Mouse (Mus musculus): Measurements from ENCODE around the gene Gm49661.

The Gm49661 gene

DNA sequence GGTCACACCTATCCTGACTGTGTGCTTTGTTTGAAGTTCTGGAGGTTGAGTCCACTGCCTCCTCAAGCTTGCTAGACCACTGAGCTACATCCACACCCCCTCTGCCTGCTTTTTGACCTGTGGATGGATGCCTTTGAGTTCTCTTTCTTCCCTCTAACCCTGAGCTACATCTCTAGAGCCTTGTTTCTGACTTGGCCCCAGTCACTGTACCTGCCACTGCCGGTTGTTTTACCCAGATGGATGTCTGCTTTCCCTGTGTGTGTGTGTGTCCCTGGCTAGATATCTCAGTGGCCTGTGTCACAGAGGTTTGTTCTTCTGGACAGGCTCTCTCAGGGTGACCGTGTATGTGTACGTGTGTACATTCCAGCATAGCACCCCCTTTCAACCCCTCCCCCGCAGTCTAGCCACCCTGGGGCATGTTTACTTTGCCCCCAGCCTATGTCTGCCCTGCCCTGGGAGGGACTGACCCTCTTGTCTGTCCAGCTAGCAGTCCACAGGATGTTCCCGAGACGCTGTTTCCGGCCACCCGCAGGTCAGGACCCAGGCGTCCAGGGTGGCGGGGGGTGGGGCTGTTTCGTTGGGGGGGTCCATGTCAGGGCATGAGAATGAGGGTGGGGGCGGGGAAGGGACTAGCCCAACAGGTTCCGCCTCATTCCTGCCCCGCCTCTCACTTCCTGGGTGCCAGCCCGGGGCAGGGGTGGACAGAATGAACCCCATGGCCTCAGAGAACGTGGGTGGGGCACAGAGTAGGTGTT, 15.2 kb upstream of the Gm49661 start:
- peak in 1 of 2 experiments; percentile 55 for DNase-seq (ENCODE audit: low spot score in 2 of 2)

DNA sequence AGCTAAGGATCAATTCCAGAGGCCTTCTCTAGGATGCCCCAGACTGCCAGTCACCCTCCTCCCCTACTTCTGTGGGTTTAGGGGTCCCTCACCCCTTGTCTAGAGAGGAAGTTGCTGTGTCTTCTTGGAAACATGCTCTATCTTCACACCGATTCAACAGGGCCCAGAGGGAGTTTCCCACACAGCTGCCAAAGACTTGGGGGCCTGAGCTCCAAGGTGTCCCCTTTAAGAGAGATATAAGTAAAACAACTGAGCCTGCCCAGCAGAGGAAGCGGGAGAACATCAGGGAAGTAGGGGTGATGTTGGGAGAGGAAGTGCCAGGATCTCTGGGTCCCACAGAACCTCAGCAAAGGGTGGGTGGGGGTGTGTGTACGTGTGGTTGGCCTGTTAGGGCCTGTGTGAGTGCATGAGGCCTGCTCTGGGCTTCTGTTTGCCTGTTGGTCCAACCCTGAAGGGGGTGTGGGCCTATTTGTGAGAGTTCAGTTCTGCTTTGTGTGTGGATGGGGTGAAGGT, 13.3 kb upstream of the Gm49661 start:
- DNase-seq (ENCODE audit: low spot score in 2 of 2) = no peak

DNA sequence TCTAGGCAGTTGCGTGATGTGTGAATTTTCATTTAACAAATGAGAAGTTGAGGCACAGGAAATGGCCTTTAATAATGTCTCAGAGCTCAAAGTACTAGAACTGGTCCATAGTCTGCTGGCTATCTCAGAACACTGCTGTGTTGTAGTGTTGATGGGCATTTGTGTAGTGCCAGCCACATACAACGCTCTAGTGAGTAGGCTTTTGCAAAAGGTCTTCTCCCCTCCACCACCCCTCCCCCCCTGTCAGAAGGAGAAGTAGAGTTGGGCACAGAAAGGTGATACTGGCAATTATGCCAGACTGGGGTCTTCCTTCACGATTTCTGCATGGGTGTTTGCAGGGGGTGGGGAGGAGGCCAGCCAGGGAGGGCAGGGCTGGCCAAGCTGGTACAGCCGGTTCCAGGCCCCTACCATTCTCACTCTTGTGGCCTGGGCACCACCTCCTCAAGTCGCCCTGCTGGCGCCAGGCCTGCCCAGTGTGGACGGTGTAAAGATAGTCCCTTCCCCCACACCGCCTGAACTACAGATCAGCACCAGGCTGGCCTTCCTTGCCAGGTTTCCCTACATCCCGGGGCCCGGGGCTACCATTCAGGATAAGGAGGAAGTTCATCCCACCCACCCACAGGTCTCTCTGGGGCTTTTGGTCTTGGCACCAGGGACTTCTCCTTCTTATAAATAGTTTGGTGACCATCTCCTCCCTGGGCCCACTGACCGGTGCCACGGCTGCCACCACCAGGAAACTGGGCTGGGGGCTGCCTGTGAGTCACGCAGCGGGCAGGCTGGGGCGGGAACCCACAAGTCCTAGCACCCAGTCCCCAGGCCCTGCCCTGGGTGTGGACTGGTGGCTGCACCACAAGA, 12.6 kb upstream of the Gm49661 start:
- DNase-seq (ENCODE audit: low spot score in 2 of 2) = peak; percentile 46 to 48

DNA sequence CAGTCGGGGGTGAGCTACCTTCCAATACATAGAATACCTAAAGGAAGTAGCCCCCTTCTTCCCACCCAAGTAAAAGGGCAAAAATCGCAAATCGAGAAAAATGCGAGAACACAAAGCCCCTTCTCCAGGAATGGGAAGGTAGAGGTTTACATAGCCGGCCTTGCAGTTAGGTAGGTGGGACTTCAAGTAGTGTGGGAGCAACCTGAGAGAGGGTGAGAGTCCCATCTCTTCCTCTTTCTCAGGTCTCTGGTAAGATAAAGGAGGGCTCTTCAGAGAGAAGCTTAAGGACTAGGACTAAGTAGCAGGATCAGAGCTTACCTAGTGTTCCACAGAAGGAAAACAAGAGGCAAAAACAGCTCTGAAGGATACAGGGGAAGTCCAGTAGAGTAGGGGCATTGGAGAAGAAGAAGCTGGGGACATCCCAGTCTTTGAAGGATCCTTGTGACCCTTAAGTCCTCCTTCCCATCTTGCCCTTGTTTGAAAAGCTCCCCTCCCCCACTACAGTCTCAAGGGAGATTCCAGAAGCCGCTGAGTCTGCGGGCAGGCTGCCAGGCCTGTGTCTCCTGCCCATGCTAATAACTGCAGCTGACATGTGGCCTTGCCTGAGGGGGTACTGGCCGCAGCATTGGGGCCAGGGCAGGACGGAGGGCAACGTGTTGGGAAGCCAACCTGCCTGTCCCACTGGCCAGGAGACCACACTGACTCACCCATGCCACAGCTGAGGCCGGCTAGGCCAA, 11.6 kb upstream of the Gm49661 start:
- peak; percentile 83 to 88 for DNase-seq (ENCODE audit: low spot score in 2 of 2)

DNA sequence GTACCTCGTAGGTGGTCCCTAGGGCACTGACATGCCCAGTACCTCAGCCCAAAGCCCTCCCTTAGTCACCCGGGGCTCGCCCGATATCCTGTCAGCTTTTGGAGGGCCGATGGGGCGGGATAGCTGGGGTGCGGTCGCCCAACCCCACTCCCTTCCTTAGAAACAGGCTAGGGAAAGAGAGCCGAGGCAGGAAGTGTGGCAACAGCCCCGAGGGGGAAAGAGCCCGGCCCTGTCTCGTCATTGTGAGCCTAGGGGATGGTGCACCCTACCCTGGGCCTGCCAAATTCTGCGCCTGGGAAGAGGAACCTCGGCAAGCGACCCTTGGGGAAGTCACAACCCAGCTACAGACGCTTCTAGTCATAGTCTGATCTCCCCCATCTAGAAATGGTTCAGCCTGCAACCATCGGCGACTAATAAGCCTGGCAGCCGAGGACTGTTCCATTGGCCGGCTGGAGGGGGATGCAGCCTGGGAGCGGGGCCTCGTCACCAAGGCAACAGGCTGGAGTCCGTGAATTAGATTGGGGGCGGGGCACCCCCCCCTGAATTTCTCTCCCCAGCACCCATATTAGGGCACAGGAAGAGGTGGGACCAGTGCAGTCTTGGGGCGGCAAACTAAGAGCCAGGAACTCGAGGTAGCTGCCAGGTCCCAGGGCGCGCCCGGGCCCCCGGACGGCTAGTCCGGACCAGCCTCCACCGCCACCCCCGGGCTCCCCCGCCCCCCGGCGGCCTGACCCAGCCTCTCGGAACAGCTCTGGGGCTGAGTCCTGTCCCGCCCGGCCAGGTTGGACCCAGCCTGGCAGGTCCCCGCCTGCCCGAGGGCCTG, 10.6 kb upstream of the Gm49661 start:
- DNase-seq (ENCODE audit: low spot score in 2 of 2) = peak; percentile 95

DNA sequence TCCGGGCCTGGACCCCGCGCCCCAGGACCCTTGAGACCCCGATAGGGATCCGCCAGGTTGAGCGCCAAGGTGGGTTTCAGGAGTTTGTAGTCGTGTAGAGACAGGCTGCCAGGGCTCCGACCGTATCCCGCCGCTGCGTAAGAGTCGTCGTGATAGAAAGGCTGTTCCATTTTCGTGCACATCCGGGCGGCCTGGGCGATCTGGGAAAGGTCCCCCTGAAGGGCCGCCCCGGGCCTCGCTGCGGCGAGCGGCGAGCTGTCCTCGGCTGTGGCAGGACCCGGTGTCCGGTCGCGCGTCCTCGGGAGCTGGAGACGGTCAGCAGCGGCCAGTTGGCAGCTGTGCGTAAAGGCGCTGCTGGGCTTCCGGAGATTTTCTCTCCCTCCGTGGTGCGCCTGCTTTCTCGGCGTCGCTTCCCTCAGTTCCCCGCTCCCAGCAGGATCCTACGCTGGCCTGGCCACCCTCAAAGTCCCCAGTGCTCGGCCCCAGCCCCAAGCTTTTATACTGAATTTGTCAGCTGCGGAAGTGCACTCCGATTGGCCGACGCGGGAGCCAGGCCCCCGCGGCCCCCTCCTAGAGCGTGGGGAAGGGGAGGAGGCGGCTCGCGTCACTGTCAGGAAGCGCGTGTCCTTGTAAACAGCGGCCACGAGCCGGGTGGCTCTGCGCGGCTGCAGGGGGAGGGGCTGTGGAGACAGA, 9.2 kb upstream of the Gm49661 start, which contains the start of gene Junb:
Gene Junb, minus strand, starts transcription at position 471 of the 693 bp plus-strand sequence.
- peak; percentile 96 to 97 for DNase-seq (ENCODE audit: low spot score in 2 of 2)

DNA sequence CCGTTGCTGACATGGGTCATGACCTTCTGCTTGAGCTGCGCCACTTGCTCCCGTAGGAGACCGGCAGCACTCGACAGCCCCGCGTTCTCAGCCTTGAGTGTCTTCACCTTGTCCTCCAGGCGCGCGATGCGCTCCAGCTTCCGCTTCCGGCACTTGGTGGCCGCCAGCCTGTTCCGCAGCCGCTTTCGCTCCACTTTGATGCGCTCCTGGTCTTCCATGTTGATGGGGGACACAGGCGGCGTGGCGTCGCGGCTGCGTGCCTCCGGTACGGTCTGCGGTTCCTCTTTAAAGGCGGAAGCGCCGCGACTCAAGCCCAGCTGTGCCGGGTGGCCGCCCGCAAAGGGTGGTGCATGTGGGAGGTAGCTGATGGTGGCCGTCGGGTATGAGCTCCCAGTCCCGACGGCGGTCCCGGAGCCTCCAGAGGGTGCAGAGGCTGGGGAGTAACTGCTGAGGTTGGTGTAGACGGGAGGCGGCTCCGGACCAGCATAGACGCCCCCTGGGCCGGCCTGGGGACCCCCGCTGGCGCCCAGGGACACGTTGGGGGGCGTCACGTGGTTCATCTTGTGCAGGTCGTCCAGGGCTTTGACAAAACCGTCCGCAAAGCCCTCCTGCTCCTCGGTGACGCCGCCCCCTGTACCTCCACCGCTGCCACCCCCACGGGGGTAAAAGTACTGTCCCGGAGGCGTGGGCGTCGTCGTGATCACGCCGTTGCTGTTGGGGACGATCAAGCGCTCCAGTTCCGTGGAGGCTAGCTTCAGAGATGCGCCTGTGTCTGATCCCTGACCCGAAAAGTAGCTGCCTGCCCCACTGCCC, 8.4 kb upstream of the Gm49661 start:
- DNase-seq (ENCODE audit: low spot score in 2 of 2) = peak; percentile 79 to 83

DNA sequence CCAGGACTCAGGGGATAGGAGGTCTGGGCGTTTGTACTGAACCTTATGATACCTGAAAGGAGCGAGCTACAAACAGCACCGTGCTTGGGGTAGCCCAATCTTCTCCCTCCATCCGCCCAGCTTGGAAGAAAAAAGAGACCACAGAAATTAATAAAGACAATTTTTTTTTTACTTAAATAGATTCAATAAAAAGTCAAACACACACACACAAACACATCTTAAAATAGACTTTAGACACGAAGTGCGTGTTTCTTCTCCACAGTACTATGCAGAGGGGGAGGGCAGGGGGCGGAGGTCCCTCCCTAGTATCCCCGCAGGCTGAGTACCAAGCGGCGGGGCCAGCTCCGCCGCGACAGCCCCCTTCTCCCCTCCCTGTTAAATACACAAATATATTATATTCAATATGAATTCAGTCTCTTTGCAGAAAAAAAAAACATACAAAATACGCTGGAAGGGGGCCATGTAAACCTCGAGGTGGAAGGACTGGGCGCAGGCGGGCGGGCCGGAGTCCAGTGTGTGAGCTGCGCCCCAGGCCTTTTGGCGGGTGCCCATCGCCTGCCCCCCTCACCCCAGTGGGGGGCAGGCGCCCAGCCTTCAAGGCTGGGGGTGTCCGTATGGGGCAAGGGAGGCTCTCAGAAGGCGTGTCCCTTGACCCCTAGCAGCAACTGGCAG, 7.7 kb upstream of the Gm49661 start:
- DNase-seq (ENCODE audit: low spot score in 2 of 2) = peak in 1 of 2 experiments; percentile 45

DNA sequence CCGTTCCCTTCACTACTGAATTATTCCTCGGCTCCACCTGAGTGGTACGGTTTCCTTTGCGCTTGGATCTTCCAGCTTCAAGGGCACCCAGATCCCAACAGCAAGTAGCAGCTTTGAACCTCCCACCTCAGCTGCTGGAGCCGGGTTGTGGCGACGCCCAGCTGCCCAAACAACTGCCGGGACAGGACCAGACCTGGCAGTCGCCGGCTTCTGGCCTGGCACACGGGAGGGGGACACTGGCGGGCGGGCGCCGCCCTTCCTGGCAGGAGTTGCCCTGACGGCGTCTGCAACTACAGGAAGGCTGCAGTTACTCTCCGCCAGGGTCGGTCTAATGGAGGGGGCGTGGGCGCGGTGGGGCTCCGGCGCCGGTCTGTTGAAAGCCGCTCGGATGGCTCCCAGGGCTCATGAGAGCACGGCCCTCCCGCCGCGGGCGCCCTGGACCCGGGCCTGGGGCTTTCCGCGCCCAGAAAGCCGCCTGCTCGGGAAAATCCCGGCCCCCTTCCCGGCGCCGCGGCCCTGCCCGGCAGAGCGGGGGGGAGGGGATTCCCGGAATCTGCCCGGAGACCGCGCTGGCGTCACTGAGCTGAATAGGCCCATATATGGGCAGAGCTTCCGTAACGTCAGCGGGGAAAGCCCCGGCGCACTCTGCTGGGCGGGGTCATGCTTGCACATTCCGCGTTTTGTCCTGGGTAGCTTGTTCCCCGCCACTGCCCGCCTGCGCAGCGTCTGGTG, 7.0 kb upstream of the Gm49661 start:
- peak; percentile 96 to 97 for DNase-seq (ENCODE audit: low spot score in 2 of 2)

DNA sequence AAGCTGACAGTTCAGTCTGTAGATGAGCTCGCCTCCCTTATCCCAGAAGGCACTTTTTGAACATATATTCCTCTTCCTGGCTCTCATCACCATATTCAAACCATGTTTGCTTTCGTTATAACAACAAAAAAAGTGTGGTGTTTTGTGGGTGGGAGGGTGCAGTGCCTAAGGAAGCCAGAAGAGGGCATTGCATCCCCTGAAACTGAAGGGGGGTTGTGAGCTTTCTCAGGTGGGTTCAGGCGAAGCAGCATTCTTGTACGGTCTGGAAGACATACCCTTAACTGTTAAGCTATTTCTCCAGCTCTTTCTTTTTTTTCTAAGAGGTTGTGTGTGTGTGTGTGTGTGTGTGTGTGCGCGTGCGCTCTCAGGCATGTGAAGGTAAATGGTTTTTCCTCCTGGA, 6.2 kb upstream of the Gm49661 start:
- peak; percentile 72 to 76 for DNase-seq (ENCODE audit: low spot score in 2 of 2)

DNA sequence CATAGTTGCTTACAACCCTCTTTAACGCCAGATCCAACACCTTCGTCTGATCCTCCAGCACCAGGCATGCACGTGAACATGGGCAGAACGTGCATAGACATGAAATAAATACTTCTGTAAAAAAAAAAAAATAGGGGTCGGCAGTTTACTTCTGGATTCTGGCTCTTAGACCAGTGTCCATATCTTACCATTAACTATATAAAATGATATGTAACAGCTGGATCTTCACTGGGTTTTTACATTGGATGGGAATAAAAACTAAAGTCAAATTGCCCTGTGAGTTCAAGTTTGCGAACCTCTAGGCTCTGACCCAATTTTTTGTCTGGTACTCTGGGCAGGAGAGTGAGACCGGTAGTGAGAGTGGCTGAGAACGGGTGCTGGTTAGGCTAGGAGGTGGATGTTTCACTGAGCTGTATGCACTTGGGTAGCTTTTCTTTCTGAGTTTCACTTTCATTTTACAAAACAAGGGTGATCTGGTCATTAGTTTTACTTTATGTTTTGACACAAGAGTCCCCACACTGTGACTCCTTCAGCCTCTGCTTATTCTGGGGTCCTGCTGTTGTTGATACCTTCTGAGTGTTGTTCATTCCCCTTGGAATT, 5.4 kb upstream of the Gm49661 start:
- DNase-seq (ENCODE audit: low spot score in 2 of 2) = no peak

DNA sequence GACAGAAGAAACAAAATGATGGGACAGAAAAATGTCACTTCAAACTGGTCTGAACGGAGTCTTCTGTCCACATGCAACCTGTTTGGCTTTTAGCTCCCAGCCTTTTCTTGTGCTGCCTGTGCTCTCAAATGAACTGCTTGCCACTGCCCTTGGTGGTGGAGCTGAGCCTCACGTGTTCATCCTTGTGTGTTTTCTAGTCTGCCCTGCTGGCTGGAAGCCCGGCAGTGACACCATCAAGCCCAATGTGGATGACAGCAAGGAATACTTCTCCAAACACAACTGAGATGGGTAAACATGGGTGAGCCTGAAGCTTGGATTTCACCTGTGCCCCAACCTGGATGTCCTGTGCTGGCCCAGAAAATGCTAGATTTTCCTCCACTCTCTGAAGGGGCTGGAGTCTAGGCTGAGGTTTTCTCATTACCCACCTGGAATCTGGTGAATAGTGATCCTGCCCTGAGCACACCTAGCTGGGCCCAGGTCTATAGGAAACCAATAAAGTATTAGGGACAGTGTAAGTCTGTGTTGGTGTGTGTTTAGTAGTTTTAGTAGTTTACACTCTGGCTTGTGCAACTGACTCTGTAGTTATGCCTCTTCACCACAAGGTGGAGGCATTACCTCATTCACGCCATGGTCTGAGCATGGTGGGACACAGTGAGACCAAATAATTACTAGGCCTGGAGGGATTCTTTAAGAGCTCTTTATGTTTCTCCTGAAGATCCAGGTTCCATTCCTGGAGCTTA, 4.7 kb upstream of the Gm49661 start:
- peak; percentile 65 to 68 for DNase-seq (ENCODE audit: low spot score in 2 of 2)

DNA sequence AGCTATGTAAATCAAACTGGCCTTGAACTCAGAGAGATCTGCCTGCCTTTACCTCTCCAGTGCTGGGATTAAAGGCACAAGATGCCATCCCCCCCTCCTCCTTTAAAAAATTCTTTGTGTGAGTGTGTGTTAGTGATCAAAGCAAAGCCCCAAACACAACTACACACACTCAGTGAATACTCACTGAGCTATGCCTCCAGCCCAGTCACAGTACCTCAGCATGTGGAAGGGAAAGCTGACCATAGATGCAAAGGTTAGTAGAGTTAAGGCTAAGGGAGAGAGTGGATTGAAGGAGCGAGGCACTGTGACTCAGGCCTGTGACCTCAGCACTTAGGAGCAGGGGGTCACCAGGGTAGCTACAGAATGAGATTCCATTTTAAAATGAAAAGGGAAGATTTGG, 3.8 kb upstream of the Gm49661 start:
- DNase-seq (ENCODE audit: low spot score in 2 of 2) = no peak

DNA sequence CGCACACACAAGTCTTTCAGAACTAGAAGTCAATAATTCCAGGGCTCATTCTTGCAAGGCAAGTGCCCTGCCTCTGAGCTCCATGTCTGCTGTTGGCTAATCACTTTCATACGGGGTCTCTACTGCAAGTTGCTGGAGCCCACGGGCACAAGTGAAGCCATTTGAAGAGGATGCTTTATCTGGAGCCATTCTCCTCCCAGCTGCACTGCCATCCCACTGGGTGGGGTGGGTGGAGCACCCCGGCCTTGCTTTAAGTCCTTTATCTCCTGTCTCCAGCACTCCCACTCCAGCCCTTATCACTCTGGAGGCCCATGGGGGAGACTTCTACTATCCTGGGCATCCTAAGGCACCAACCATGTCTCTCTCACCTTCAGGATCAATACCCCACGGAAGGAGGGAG, 1.7 kb upstream of the Gm49661 start:
- DNase-seq (ENCODE audit: low spot score in 2 of 2) = no peak

DNA sequence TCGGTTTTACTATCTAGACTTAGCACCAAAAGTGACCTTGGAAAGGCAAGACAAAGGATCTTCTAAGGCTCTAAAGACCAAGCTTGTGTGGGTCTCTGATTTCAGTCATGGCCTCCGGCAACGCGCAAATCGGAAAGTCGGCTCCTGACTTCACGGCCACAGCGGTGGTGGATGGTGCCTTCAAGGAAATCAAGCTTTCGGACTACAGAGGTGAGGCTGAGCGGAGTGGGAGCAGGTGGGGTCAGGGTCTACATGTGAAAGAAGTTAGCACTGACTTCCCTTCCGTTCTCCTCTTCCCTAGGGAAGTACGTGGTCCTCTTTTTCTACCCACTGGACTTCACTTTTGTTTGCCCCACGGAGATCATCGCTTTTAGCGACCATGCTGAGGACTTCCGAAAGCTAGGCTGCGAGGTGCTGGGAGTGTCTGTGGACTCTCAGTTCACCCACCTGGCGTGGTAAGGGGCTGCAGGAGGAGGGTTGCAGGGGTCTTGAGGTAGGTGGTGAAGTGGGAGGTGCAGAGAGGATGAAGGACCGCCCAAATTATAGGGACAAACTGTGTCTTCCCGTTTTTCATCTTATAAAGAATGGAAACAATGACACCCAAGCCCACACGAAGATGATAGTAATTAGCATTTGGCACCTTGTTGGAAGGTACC, 1.0 kb upstream of the Gm49661 start:
- no peak for DNase-seq (ENCODE audit: low spot score in 2 of 2)

DNA sequence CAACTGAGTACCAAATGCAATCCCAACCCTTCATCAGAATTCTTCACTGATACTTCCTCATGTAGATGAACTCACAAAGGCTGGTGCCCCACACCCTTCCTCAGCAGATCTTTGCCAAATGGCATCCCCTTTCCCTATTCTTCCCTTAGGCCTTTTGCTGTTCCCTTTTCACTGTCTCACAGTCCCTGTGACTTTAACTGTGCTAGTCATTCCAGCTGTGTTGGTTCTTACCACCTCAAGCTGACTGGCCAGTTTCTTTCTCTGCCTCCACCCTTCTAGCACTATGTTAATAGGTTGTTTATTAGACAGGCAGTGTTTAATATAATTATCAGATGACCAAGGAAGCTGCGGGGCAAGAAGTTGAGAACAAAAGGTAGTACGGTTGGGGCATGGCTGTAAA, 583 bp downstream of the Gm49661 start:
- no peak for DNase-seq (ENCODE audit: low spot score in 2 of 2)
